Mouse (Mus musculus) CH12.LX (cell line): ENCODE measurements at regions not wholly inside any gene's neighbourhood (a gene's known extent, or its start where the extent isn't known, plus 50 kb on each side); places are given as distances from the start of the nearest gene placed in this dataset.

Experiments used
- DNase-seq: peaks from one replicate; pipeline ENCODE4 v3.0.0-alpha.2; 2013; ENCODE audit errors: extremely low read depth
- H3K27ac ChIP-seq: 2 replicates; pipeline ENCODE4 v1.5.1; 2012; ENCODE audit warnings: low read depth, mild to moderate bottlenecking, control low read depth, moderate library complexity; ENCODE audit not compliant: insufficient read depth
- H3K27me3 ChIP-seq: replicated peaks from 2 replicates; pipeline ENCODE3; 2012; ENCODE audit warnings: inconsistent platforms
- H3K36me3 ChIP-seq, 2 experiments: replicated peaks in 1 of 2; 2 replicates each; pipeline versions ENCODE3 to v1.6.1; 2012; ENCODE audit warnings: inconsistent platforms in 1 of 2, low read length in 1 of 2, mild to moderate bottlenecking in 1 of 2, mixed read lengths in 1 of 2, moderate library complexity in 1 of 2; ENCODE audit not compliant: control insufficient read depth in 1 of 2, insufficient read depth in 1 of 2
- H3K4me1 ChIP-seq, 2 experiments: 2 replicates each; pipeline ENCODE4 v1.6.1; 2012; ENCODE audit warnings: inconsistent platforms in 1 of 2, moderate library complexity in 1 of 2; ENCODE audit not compliant: insufficient read depth in 2 of 2, control insufficient read depth in 1 of 2
- H3K4me2 ChIP-seq: 2 replicates; pipeline ENCODE4 v1.6.1; 2012; ENCODE audit warnings: low read depth, mild to moderate bottlenecking, control low read depth; ENCODE audit not compliant: poor library complexity, insufficient read depth, severe bottlenecking
- H3K4me3 ChIP-seq, 3 experiments: fragments of 150-350 bp in 1 of 3; sonication (generic) in 1 of 3; replicated peaks in 1 of 3; 2 replicates each; pipeline versions ENCODE3 to v1.5.1; 2011 to 2012; ENCODE audit warnings: low read depth in 2 of 3, low read length in 2 of 3, mild to moderate bottlenecking in 2 of 3, moderate library complexity in 2 of 3, control low read depth in 1 of 3, improper control_type of control experiment in 1 of 3, inconsistent platforms in 1 of 3, mixed read lengths in 1 of 3; ENCODE audit not compliant: poor library complexity in 1 of 3
- H3K79me2 ChIP-seq: replicated peaks from 2 replicates; pipeline ENCODE4 v1.6.1; 2012; ENCODE audit warnings: mild to moderate bottlenecking, moderate library complexity; ENCODE audit not compliant: control insufficient read depth, poor library complexity, insufficient read depth, severe bottlenecking; ENCODE audit errors: extremely low read depth
- H3K9ac ChIP-seq: 2 replicates; pipeline ENCODE4 v1.6.1; 2012; ENCODE audit warnings: low read depth, mild to moderate bottlenecking, control low read depth, moderate library complexity; ENCODE audit not compliant: insufficient read depth
- H3K9me3 ChIP-seq: replicated peaks from 2 replicates; pipeline ENCODE3; 2012; ENCODE audit warnings: low read length, inconsistent platforms, mixed read lengths
- BHLHE40 ChIP-seq: IDR thresholded peaks from 2 replicates; pipeline ENCODE4 v1.6.1; 2011; ENCODE audit warnings: mild to moderate bottlenecking, low read depth, low read length, improper control_type of control experiment
- CHD2 ChIP-seq: IDR thresholded peaks from 2 replicates; pipeline ENCODE4 v1.6.1; 2011; ENCODE audit warnings: low read length, improper control_type of control experiment
- CTCF ChIP-seq, 2 experiments: IDR thresholded peaks in 1 of 2; conservative IDR thresholded peaks in 1 of 2; 2 replicates each; pipeline ENCODE4 v1.5.1; 2011 to 2012; ENCODE audit warnings: low read depth in 2 of 2, low read length in 2 of 2, improper control_type of control experiment in 1 of 2, inconsistent platforms in 1 of 2, mild to moderate bottlenecking in 1 of 2, moderate library complexity in 1 of 2
- E2F4 ChIP-seq: IDR thresholded peaks from 2 replicates; pipeline ENCODE4 v1.6.1; 2011; ENCODE audit warnings: low read depth, low read length, improper control_type of control experiment; ENCODE audit not compliant: insufficient replicate concordance
- ELF1 ChIP-seq: IDR thresholded peaks from 2 replicates; pipeline ENCODE4 v1.6.1; 2014; ENCODE audit warnings: low read depth, mild to moderate bottlenecking, inconsistent platforms, low read length, improper control_type of control experiment
- ETS1 ChIP-seq: conservative IDR thresholded peaks from 2 replicates; pipeline ENCODE4 v1.6.1; 2012; ENCODE audit warnings: low read depth, mild to moderate bottlenecking, inconsistent platforms, low read length, improper control_type of control experiment, moderate library complexity
- GABPA ChIP-seq: IDR thresholded peaks from 2 replicates; pipeline ENCODE4 v1.6.1; 2012; ENCODE audit warnings: low read depth, low read length, improper control_type of control experiment, inconsistent platforms; ENCODE audit not compliant: insufficient replicate concordance
- HCFC1 ChIP-seq: IDR thresholded peaks from 2 replicates; pipeline ENCODE4 v1.6.1; 2012; ENCODE audit warnings: low read depth, mild to moderate bottlenecking, inconsistent platforms, low read length, improper control_type of control experiment
- IRF4 ChIP-seq: IDR thresholded peaks from 2 replicates; pipeline ENCODE4 v1.6.1; 2014; ENCODE audit warnings: low read depth, mild to moderate bottlenecking, inconsistent platforms, low read length, improper control_type of control experiment
- MAFK ChIP-seq: IDR thresholded peaks from 2 replicates; pipeline ENCODE4 v1.6.1; 2011; ENCODE audit warnings: low read length, improper control_type of control experiment; ENCODE audit not compliant: insufficient replicate concordance
- MAX ChIP-seq: IDR thresholded peaks from 2 replicates; pipeline ENCODE4 v1.6.1; 2011; ENCODE audit warnings: low read length, improper control_type of control experiment
- MAZ ChIP-seq: IDR thresholded peaks from 2 replicates; pipeline ENCODE4 v1.6.1; 2012; ENCODE audit warnings: low read depth, mild to moderate bottlenecking, inconsistent platforms, low read length, improper control_type of control experiment, moderate library complexity
- MEF2A ChIP-seq: IDR thresholded peaks from 2 replicates; pipeline ENCODE4 v1.6.1; 2014; ENCODE audit warnings: low read depth, mild to moderate bottlenecking, inconsistent platforms, low read length, improper control_type of control experiment, borderline replicate concordance
- MYC ChIP-seq: IDR thresholded peaks from 2 replicates; pipeline ENCODE4 v1.6.1; 2011; ENCODE audit warnings: low read depth, mild to moderate bottlenecking, improper control_type of control experiment, low read length
- NELFE ChIP-seq: IDR thresholded peaks from 2 replicates; pipeline ENCODE4 v1.6.1; 2011; ENCODE audit warnings: low read depth, low read length, improper control_type of control experiment
- PAX5 ChIP-seq: IDR thresholded peaks from 2 replicates; pipeline ENCODE4 v1.6.1; 2012; ENCODE audit warnings: low read length, inconsistent platforms, mixed read lengths
- POLR2A ChIP-seq: IDR thresholded peaks from 2 replicates; pipeline ENCODE4 v1.6.1; 2011; ENCODE audit warnings: low read depth, mild to moderate bottlenecking, improper control_type of control experiment, low read length
- POLR2AphosphoS2 ChIP-seq: IDR thresholded peaks from 2 replicates; pipeline ENCODE4 v1.6.1; 2011; ENCODE audit warnings: low read depth, low read length, improper control_type of control experiment
- RCOR1 ChIP-seq: conservative IDR thresholded peaks from 2 replicates; pipeline ENCODE4 v1.6.1; 2012; ENCODE audit warnings: low read depth, mild to moderate bottlenecking, inconsistent platforms, low read length, improper control_type of control experiment
- SIN3A ChIP-seq: IDR thresholded peaks from 2 replicates; pipeline ENCODE4 v1.6.1; 2012; ENCODE audit warnings: low read length, improper control_type of control experiment, inconsistent platforms
- TBP ChIP-seq: conservative IDR thresholded peaks from 2 replicates; pipeline ENCODE4 v1.6.1; 2011; ENCODE audit warnings: low read depth, low read length, improper control_type of control experiment
- UBTF ChIP-seq: IDR thresholded peaks from 2 replicates; pipeline ENCODE4 v1.6.1; 2012; ENCODE audit warnings: low read depth, mild to moderate bottlenecking, inconsistent platforms, low read length, improper control_type of control experiment, moderate library complexity
- USF1 ChIP-seq: IDR thresholded peaks from 2 replicates; pipeline ENCODE4 v1.6.1; 2014; ENCODE audit warnings: low read depth, mild to moderate bottlenecking, inconsistent platforms, low read length, improper control_type of control experiment
- USF2 ChIP-seq: conservative IDR thresholded peaks from 2 replicates; pipeline ENCODE4 v1.6.1; 2011; ENCODE audit warnings: low read depth, low read length, improper control_type of control experiment
- ZNF384 ChIP-seq: IDR thresholded peaks from 2 replicates; pipeline ENCODE4 v1.6.1; 2012; ENCODE audit warnings: low read depth, low read length, improper control_type of control experiment, inconsistent platforms
- dilution Hi-C: fragments of 300-500 bp; cut with MboI; formaldehyde crosslinking; loops from 2 replicates; pipeline ENCODE4 v1.14.3; 2020; ENCODE audit warnings: low sequenced_read_pairs; ENCODE audit not compliant: extremely low pct_unique_long_range_greater_than_20kb, extremely low pct_ligation_motif_present
- in situ Hi-C: fragments of 300-500 bp; cut with MboI; formaldehyde crosslinking; loops from 3 replicates; pipeline ENCODE4 v1.14.3; 2019; ENCODE audit warnings: low sequenced_read_pairs, low pct_ligation_motif_present, low pct_unique_long_range_greater_than_20kb, mixed read lengths

GRCm38 (mm10) chr8:8530540-8530939 is 130.5 kb downstream of the Efnb2 start:
- H3K4me3 ChIP-seq, result no peak overlapping the region
- in situ Hi-C loops (no loop called here), dilution Hi-C loops (no loop called here)
- H3K4me1 ChIP-seq, result no peaks in the 10 kb centered on the region
- H3K9me3 ChIP-seq, result peaks cover 77% of the 10 kb centered on the region
- no peak overlapping the region for H3K4me2 ChIP-seq
- H3K27me3 ChIP-seq, result no peaks in the 10 kb centered on the region
- no peak for TF ChIP-seq USF1
- no peak for TF ChIP-seq UBTF
- no peak for TF ChIP-seq BHLHE40
- TF ChIP-seq HCFC1, result no peak
- no peak for TF ChIP-seq MAFK
- no peak for TF ChIP-seq ETS1
- TF ChIP-seq MEF2A, result no peak
- TF ChIP-seq USF2, result no peak
- TF ChIP-seq MAZ, result no peak
- TF ChIP-seq ELF1, result no peak
- TF ChIP-seq RCOR1, result no peak
- TF ChIP-seq POLR2A, result no peak
- TF ChIP-seq MYC, result no peak
- TF ChIP-seq SIN3A, result no peak
- no peak for TF ChIP-seq NELFE
- TF ChIP-seq MAX, result no peak
- no peak for TF ChIP-seq TBP
- DNase-seq, result no peak
- no peaks in the 10 kb centered on the region for H3K36me3 ChIP-seq
- H3K27ac ChIP-seq, result no peak overlapping the region
- H3K9ac ChIP-seq, result no peak overlapping the region
- no peaks in the 10 kb centered on the region for H3K79me2 ChIP-seq

- Histone ChIP-seq H3K79me2 (no peaks in the 10 kb centered on the region), H3K4me3 (no peak overlapping the region), H3K4me2 (no peak overlapping the region), H3K27me3 (no peaks in the 10 kb centered on the region), H3K27ac (no peak overlapping the region), H3K36me3 (no peaks in the 10 kb centered on the region), H3K4me1 (no peaks in the 10 kb centered on the region), H3K9ac (no peak overlapping the region), H3K9me3 (peaks cover 88% of the 10 kb centered on the region)
- dilution Hi-C loops, result no loop called here
- in situ Hi-C loops, result no loop called here
- DNase-seq, result no peak
- no peak for TF ChIP-seq PAX5
- TF ChIP-seq GABPA, result no peak
- TF ChIP-seq ELF1, result no peak
- TF ChIP-seq E2F4, result no peak
- TF ChIP-seq HCFC1, result no peak
- no peak for TF ChIP-seq IRF4
- no peak for TF ChIP-seq UBTF
- no peak for TF ChIP-seq MAZ
- no peak for TF ChIP-seq CTCF (conservative IDR thresholded peaks at IDR 0.05 in 1 of 2, IDR thresholded peaks at IDR 0.05 in 1 of 2; ENCODE audit: low read depth in 2 of 2, low read length in 2 of 2)
- no peak for TF ChIP-seq USF2
- no peak for TF ChIP-seq CHD2
- TF ChIP-seq NELFE, result no peak
- TF ChIP-seq ZNF384, result no peak
- no peak for TF ChIP-seq POLR2AphosphoS2
These were observed 139.5 kb downstream of the Efnb2 start for GRCm38 (mm10) chr8:8521532-8521931.
